Comparison of ENCODE assay signal across 25 mouse cellular contexts in genomic region chr10:77492885-77493284, GRCm38 (mm10). TPM values are rescaled to one million over a fixed set of nuclear protein-coding genes. Genes with fewer than 3 reads are reported as not detected.
DNase-seq lines count a peak whose midpoint lies in the region; ATAC-seq and TF ChIP-seq lines count a peak whose summit lies in the region.
"Had no signal": no experiment of that assay in that cellular context is flagged by ENCODE, and none has a peak within 500 bp of the region (broad histone marks: within the 10 kb centered on the region; RNA-seq: fewer than 3 reads in every experiment).

No protein-coding gene starts in this region.

- DNase-seq in heart, adult 2 months: no peak
- DNase-seq in left cerebral cortex, adult 2 months (ENCODE audit: extremely low spot score in 1 of 2, low spot score in 2 of 2): no peak
- no peak for DNase-seq in left cerebral cortex, postnatal 25 days (ENCODE audit: low spot score in 2 of 2)
- no peak for DNase-seq in midbrain, postnatal 0 days (ENCODE audit: low spot score)
- DNase-seq in MN1 (ENCODE audit: low spot score): no peak
- DNase-seq: adrenal gland, postnatal 25 days; cerebellum, postnatal 14 days; gastrocnemius, postnatal 14 days; heart, postnatal 36 days; kidney, postnatal 10 days; lung, postnatal 36 days; right cerebral cortex, postnatal 14 days; thymus, postnatal 14 days had no signal

- no peaks in the 10 kb centered on the region for H3K9me3 ChIP-seq in heart, embryonic 11.5 days (replicated peaks; ENCODE audit: control insufficient read depth, low read length)
- no peaks in the 10 kb centered on the region for H3K9me3 ChIP-seq in midbrain, postnatal 0 days (ENCODE audit: low read length)
- no peaks in the 10 kb centered on the region for H3K9me3 ChIP-seq in midbrain, embryonic 15.5 days
- H3K9me3 ChIP-seq: heart, embryonic 15.5 days; hindbrain, embryonic 13.5 days; limb, embryonic 12.5 days; midbrain, embryonic 13.5 days; neural tube, embryonic 12.5 days had no signal

- peak; percentile 41 for TF ChIP-seq CTCF in heart, adult 2 months (IDR thresholded peaks at IDR 0.05)
- TF ChIP-seq CTCF in left cerebral cortex, adult 2 months (IDR thresholded peaks at IDR 0.05): peak; percentile 17; the same call in 1 of the 2 replicates
- peak; percentile 38 for TF ChIP-seq CTCF in midbrain, postnatal 0 days (IDR thresholded peaks at IDR 0.05)

- no peak overlapping the region for H3K9ac ChIP-seq in heart, adult 2 months (ENCODE audit: low read depth, low read length)
- H3K9ac ChIP-seq in heart, embryonic 11.5 days (ENCODE audit: low read depth, low read length): no peak overlapping the region
- H3K9ac ChIP-seq in midbrain, postnatal 0 days (replicated peaks; ENCODE audit: low read length, poor library complexity, severe bottlenecking): no peak overlapping the region
- H3K9ac ChIP-seq in midbrain, embryonic 15.5 days: no peak overlapping the region
- H3K9ac ChIP-seq: heart, embryonic 15.5 days; hindbrain, embryonic 13.5 days; limb, embryonic 12.5 days; midbrain, embryonic 13.5 days; neural tube, embryonic 12.5 days had no signal

- WGBS in heart, adult 2 months: 98% methylated on average over 3 of the region's 3 CpGs
- 95% methylated on average over 3 of the region's 3 CpGs for WGBS in heart, embryonic 11.5 days (ENCODE audit: insufficient replicate concordance)
- WGBS in midbrain, postnatal 0 days: 92% methylated on average over 3 of the region's 3 CpGs
- WGBS in midbrain, embryonic 15.5 days: 96% methylated on average over 3 of the region's 3 CpGs

- no peak for TF ChIP-seq POLR2A in heart, adult 2 months (IDR thresholded peaks at IDR 0.05; ENCODE audit: insufficient read depth, low read depth, low read length)

- H3K4me3 ChIP-seq in heart, adult 2 months: no peak overlapping the region
- H3K4me3 ChIP-seq in heart, embryonic 11.5 days (ENCODE audit: low read depth, low read length): no peak overlapping the region
- no peak overlapping the region for H3K4me3 ChIP-seq in left cerebral cortex, adult 2 months
- no peak overlapping the region for H3K4me3 ChIP-seq in midbrain, postnatal 0 days (ENCODE audit: low read depth, low read length)
- H3K4me3 ChIP-seq in midbrain, embryonic 15.5 days: no peak overlapping the region
- H3K4me3 ChIP-seq: forebrain, embryonic 10.5 days; heart, embryonic 15.5 days; hindbrain, embryonic 13.5 days; limb, embryonic 12.5 days; megakaryocyte, embryonic 14.5 days; midbrain, embryonic 13.5 days; neural tube, embryonic 12.5 days had no signal

- H3K36me3 ChIP-seq in heart, adult 2 months (ENCODE audit: control insufficient read depth, insufficient read depth, low read length): no peaks in the 10 kb centered on the region
- peaks cover 32% of the 10 kb centered on the region for H3K36me3 ChIP-seq in heart, embryonic 11.5 days (ENCODE audit: control insufficient read depth, insufficient read depth, low read length)
- H3K36me3 ChIP-seq in midbrain, postnatal 0 days (ENCODE audit: insufficient read depth, low read length): peaks cover 37% of the 10 kb centered on the region
- H3K36me3 ChIP-seq in midbrain, embryonic 15.5 days (replicated peaks): peaks cover 24% of the 10 kb centered on the region

- no peaks in the 10 kb centered on the region for H3K4me1 ChIP-seq in heart, adult 2 months (ENCODE audit: control insufficient read depth, insufficient read depth, low read length)
- no peaks in the 10 kb centered on the region for H3K4me1 ChIP-seq in heart, embryonic 11.5 days (ENCODE audit: control insufficient read depth, insufficient read depth, low read length)
- H3K4me1 ChIP-seq in midbrain, postnatal 0 days (ENCODE audit: insufficient read depth, low read length): no peaks in the 10 kb centered on the region
- no peaks in the 10 kb centered on the region for H3K4me1 ChIP-seq in midbrain, embryonic 15.5 days
- H3K4me1 ChIP-seq: forebrain, embryonic 10.5 days; hindbrain, embryonic 13.5 days; midbrain, embryonic 13.5 days; neural tube, embryonic 12.5 days had no signal

- no peak for TF ChIP-seq EP300 in heart, adult 2 months (IDR thresholded peaks at IDR 0.05; ENCODE audit: insufficient read depth, low read depth, low read length)

- no peak overlapping the region for H3K4me2 ChIP-seq in heart, embryonic 11.5 days
- H3K4me2 ChIP-seq in midbrain, postnatal 0 days (ENCODE audit: low read depth, low read length, poor library complexity, severe bottlenecking): no peak overlapping the region
- no peak overlapping the region for H3K4me2 ChIP-seq in midbrain, embryonic 15.5 days
- H3K4me2 ChIP-seq: heart, embryonic 15.5 days; hindbrain, embryonic 13.5 days; limb, embryonic 12.5 days; midbrain, embryonic 13.5 days; neural tube, embryonic 12.5 days had no signal

- no peaks in the 10 kb centered on the region for H3K27me3 ChIP-seq in heart, adult 2 months (ENCODE audit: control insufficient read depth, insufficient read depth, low read length)
- H3K27me3 ChIP-seq in heart, embryonic 11.5 days (ENCODE audit: control insufficient read depth, insufficient read depth, low read length): no peaks in the 10 kb centered on the region
- H3K27me3 ChIP-seq in midbrain, postnatal 0 days (ENCODE audit: insufficient read depth, low read length): no peaks in the 10 kb centered on the region
- no peaks in the 10 kb centered on the region for H3K27me3 ChIP-seq in midbrain, embryonic 15.5 days (replicated peaks)
- H3K27me3 ChIP-seq: heart, embryonic 15.5 days; hindbrain, embryonic 13.5 days; limb, embryonic 12.5 days; megakaryocyte, embryonic 14.5 days; midbrain, embryonic 13.5 days; neural tube, embryonic 12.5 days had no signal

- ATAC-seq in heart, embryonic 11.5 days (replicated peaks; ENCODE audit: insufficient number of reproducible peaks, low FRiP score, low TSS enrichment): no peak
- no peak for ATAC-seq in midbrain, postnatal 0 days (ENCODE audit: low FRiP score)
- ATAC-seq in midbrain, embryonic 15.5 days (replicated peaks): no peak
- ATAC-seq: CD4-positive, CD25-positive, alpha-beta regulatory T cell, adult 4 months; forebrain, embryonic 16.5 days; intestine, embryonic 16.5 days; midbrain, embryonic 13.5 days had no signal

- H3K27ac ChIP-seq in heart, adult 2 months: no peak overlapping the region
- H3K27ac ChIP-seq in heart, embryonic 11.5 days (ENCODE audit: low read depth, low read length): no peak overlapping the region
- no peak overlapping the region for H3K27ac ChIP-seq in left cerebral cortex, adult 2 months
- no peak overlapping the region for H3K27ac ChIP-seq in midbrain, postnatal 0 days (ENCODE audit: low read depth, low read length)
- H3K27ac ChIP-seq in midbrain, embryonic 15.5 days: no peak overlapping the region
- H3K27ac ChIP-seq: forebrain, embryonic 10.5 days; heart, embryonic 15.5 days; hindbrain, embryonic 13.5 days; limb, embryonic 12.5 days; midbrain, embryonic 13.5 days; neural tube, embryonic 12.5 days had no signal

- H3K79me2 ChIP-seq in heart, adult 2 months (replicated peaks; ENCODE audit: control insufficient read depth, insufficient read depth, low read length): no peaks in the 10 kb centered on the region

- intact Hi-C loops in heart, adult 2 months (cut with DNase I): no loop called here
- intact Hi-C loops in left cerebral cortex, adult 2 months (cut with DNase I): loop anchor here (5.0 kb wide), 1 partner anchor 76 kb away; the partner anchor contains the start of gene Adarb1
- intact Hi-C loops in left cerebral cortex, postnatal 25 days (cut with DNase I): no loop called here

RNA-seq across cellular contexts. Expression of gene Fam207a, which starts 22.7 kb away (rescaled TPM):
- total RNA-seq in heart, adult 2 months (2021): 10 to 100 TPM in 1 of 2 experiments, 1 to 10 TPM in 1; 8.2 to 10.3 TPM
- polyA plus RNA-seq in heart, adult 2 months (2012; rRNA removed): 10.4 and 11.1 TPM in 2 replicates
- polyA plus RNA-seq in heart, embryonic 11.5 days (2014; fragmentation: Nextera tagmentation; extraction: Ambion mirVana): 26.2 and 28.1 TPM in 2 replicates
- total RNA-seq in left cerebral cortex, adult 2 months (2021): 10 to 100 TPM; 32.6 to 35.7 TPM
- total RNA-seq in left cerebral cortex, postnatal 25 days (2021): 10 to 100 TPM; 34.2 to 36.0 TPM
- total RNA-seq in midbrain, postnatal 0 days (2014; rRNA removed): 47.1 and 49.2 TPM in 2 replicates
- 32.7 and 34.9 TPM in 2 replicates for polyA plus RNA-seq in midbrain, postnatal 0 days (2015; fragmentation: Nextera tagmentation; extraction: Ambion mirVana)
- polyA plus RNA-seq in midbrain, embryonic 15.5 days (2015; fragmentation: Nextera tagmentation; extraction: Ambion mirVana): 48.0 and 52.8 TPM in 2 replicates

RNA-seq across cellular contexts. Expression of gene Itgb2, which starts 37.2 kb away (rescaled TPM):
- total RNA-seq in heart, adult 2 months (2021): 10 to 100 TPM in 1 of 2 experiments, 1 to 10 TPM in 1; 7.1 to 11.2 TPM
- polyA plus RNA-seq in heart, adult 2 months (2012; rRNA removed): 6.0 and 11.6 TPM in 2 replicates
- 2.3 and 2.4 TPM in 2 replicates for polyA plus RNA-seq in heart, embryonic 11.5 days (2014; fragmentation: Nextera tagmentation; extraction: Ambion mirVana)
- 1 to 10 TPM; 3.0 to 3.5 TPM for total RNA-seq in left cerebral cortex, adult 2 months (2021)
- 1 to 10 TPM; 2.9 to 3.6 TPM for total RNA-seq in left cerebral cortex, postnatal 25 days (2021)
- total RNA-seq in midbrain, postnatal 0 days (2014; rRNA removed): 0.55 and 1.7 TPM in 2 replicates
- 0.69 and 1.2 TPM in 2 replicates for polyA plus RNA-seq in midbrain, postnatal 0 days (2015; fragmentation: Nextera tagmentation; extraction: Ambion mirVana)
- 0.81 and 0.87 TPM in 2 replicates for polyA plus RNA-seq in midbrain, embryonic 15.5 days (2015; fragmentation: Nextera tagmentation; extraction: Ambion mirVana)
